Mouse (Mus musculus) C2C12 (cell line): ENCODE data around the gene Man2b1. TPM values are rescaled to one million over a fixed set of nuclear protein-coding genes. Genes with fewer than 3 reads are reported as not detected.

ENCODE experiments used
- H3K27me3 ChIP-seq: one replicate; pipeline ENCODE4 v1.6.1; 2011; ENCODE audit not compliant: control insufficient read depth, insufficient read depth, insufficient read length
- H3K36me3 ChIP-seq: one replicate; pipeline ENCODE4 v1.6.1; 2011; ENCODE audit not compliant: control insufficient read depth, insufficient read depth
- H3K4me3 ChIP-seq: one replicate; pipeline ENCODE4 v1.5.1; 2011; ENCODE audit warnings: mild to moderate bottlenecking, control low read depth; ENCODE audit not compliant: poor library complexity, insufficient read depth, severe bottlenecking
- H3K79me2 ChIP-seq: one replicate; pipeline ENCODE4 v1.6.1; 2011; ENCODE audit not compliant: control insufficient read depth, insufficient read depth
- H3K79me3 ChIP-seq: one replicate; pipeline ENCODE4 v1.6.1; 2011; ENCODE audit warnings: low read depth, control low read depth
- H3ac ChIP-seq: one replicate; pipeline ENCODE3; 2011; ENCODE audit warnings: low read depth; ENCODE audit not compliant: control insufficient read depth, insufficient read length
- CEBPB ChIP-seq: IDR thresholded peaks from one replicate; pipeline ENCODE4 v1.6.1; 2011; ENCODE audit warnings: low read depth, mild to moderate bottlenecking, control low read depth, moderate library complexity
- CTCF ChIP-seq: IDR thresholded peaks from one replicate; pipeline ENCODE4 v1.5.1; 2011; ENCODE audit not compliant: control insufficient read depth, insufficient read depth, insufficient read length
- FOSL1 ChIP-seq: IDR thresholded peaks from one replicate; pipeline ENCODE4 v1.8.0; 2011; ENCODE audit warnings: mild to moderate bottlenecking, low read length; ENCODE audit not compliant: poor library complexity, insufficient read depth, severe bottlenecking
- MAX ChIP-seq: IDR thresholded peaks from one replicate; pipeline ENCODE4 v1.6.1; 2011; ENCODE audit warnings: mild to moderate bottlenecking, control low read depth
- MYOD1 ChIP-seq: IDR thresholded peaks from one replicate; pipeline ENCODE4 v1.6.1; 2011; ENCODE audit warnings: low read depth; ENCODE audit not compliant: control insufficient read depth, insufficient read length
- MYOG ChIP-seq: IDR thresholded peaks from one replicate; pipeline ENCODE4 v1.6.1; 2011; ENCODE audit not compliant: control insufficient read depth, insufficient read length; ENCODE audit errors: extremely low read depth
- USF1 ChIP-seq: IDR thresholded peaks from one replicate; pipeline ENCODE4 v1.6.1; 2011; ENCODE audit warnings: low read depth, mild to moderate bottlenecking, control low read depth, moderate library complexity
- long read RNA-seq, 2 experiments: library from polyadenylated mRNA; unstranded; transcript quantifications; one replicate each; pipeline ENCODE4 v2.0.0; 2019 to 2020
- polyA plus RNA-seq: library from polyadenylated mRNA; unstranded; fragments of >200 nt; fragmentation: generic; extraction: Trizol; gene quantifications from one replicate; pipeline ENCODE4 v1.2.1, GENCODE M21; 2012; ENCODE audit warnings: missing spikeins

Gene Man2b1
- 9.8 TPM for polyA plus RNA-seq
- long read RNA-seq, experiment 1, transcript Man2b1-201 (24 exons, 3,822 nt) = major isoform, 16 of 32 reads
- long read RNA-seq, experiment 1, partial matches to known transcripts = 9 of 32 reads
- long read RNA-seq, experiment 1, other reads (novel, unspliced or antisense) = 7 of 32 reads
- long read RNA-seq, experiment 2, transcript Man2b1-201 (24 exons, 3,822 nt) = major isoform, 219 of 324 reads
- long read RNA-seq, experiment 2, partial matches to known transcripts = 24 of 324 reads
- long read RNA-seq, experiment 2, other reads (novel, unspliced or antisense) = 81 of 324 reads

DNA sequence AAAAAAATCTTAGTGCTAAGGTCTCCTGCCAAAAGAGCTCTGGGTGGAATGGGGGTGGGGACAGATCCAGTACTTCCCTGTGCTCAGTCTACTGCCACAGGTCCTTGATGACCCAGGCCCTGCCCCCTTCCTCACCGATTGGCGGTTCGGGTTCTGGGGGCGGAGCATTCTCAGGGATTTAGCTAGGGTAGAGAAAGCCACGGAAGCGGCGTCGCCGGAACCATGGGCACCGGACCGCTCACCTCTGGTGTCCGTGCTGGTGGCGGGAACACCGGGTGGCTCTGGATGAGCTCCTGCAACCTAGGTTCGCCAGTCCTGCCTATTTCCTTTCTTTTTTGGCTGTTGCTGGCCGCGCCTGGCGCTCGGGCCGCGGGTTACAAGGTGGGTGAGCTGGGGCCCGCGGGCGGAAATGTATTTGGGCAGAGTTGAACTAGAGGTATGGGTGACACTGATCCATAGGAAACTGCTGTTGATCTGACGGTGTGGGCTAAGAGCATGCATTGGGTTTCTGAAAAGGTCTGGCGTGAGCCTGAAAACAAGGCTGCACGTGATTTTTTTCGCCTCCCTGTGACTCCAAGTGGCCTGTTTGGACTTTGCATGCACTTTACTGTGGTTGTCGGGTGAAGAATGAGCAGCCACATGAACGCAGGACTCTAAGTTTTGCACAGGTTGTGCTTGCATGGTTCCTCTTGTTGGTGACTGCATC, at the start of gene Man2b1:
Gene Man2b1 (plus strand): TSS at position 163 of the 706 bp plus-strand sequence.
- Histone ChIP-seq H3K79me2 (peaks cover 26% of the 10 kb centered on the region), H3K27me3 (no peaks in the 10 kb centered on the region), H3K36me3 (peaks cover 24% of the 10 kb centered on the region), H3ac (peak within 1 kb of the TSS; percentile 38), H3K79me3 (peaks cover 15% of the 10 kb centered on the region), H3K4me3 (peak within 1 kb of the TSS; percentile 33)
- no peak for TF ChIP-seq CTCF
- peak; percentile 62 for TF ChIP-seq USF1
- no peak for TF ChIP-seq CEBPB
- TF ChIP-seq MYOD1 = no peak
- TF ChIP-seq FOSL1 = no peak

DNA sequence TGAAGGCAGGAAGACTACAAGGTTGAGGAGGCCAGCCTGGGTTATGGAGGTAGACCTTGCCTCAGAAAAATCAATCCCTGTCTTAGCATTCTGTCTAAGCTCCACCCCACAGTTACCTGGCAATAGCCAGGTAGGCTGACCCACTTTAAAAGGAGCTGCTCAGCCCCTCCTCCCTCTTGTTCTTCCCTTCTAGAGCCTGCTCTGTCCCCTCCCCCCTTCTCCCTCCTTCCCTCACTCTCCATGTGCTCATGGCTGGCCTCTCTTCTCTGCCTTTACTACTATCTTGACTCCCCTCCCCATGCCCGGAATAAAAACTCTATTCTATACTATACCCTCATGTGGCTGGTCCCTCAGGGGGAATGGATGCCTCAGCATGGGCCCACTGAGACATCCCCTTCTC, 49.2 kb upstream of the Man2b1 start:
- no peak overlapping the region for H3ac ChIP-seq
- H3K4me3 ChIP-seq = no peak overlapping the region
- TF ChIP-seq MAX (no peak), MYOD1 (no peak)
- no peaks in the 10 kb centered on the region for H3K27me3 ChIP-seq
- peaks cover 50% of the 10 kb centered on the region for H3K36me3 ChIP-seq
- peaks cover 80% of the 10 kb centered on the region for H3K79me2 ChIP-seq
- peaks cover 54% of the 10 kb centered on the region for H3K79me3 ChIP-seq

DNA sequence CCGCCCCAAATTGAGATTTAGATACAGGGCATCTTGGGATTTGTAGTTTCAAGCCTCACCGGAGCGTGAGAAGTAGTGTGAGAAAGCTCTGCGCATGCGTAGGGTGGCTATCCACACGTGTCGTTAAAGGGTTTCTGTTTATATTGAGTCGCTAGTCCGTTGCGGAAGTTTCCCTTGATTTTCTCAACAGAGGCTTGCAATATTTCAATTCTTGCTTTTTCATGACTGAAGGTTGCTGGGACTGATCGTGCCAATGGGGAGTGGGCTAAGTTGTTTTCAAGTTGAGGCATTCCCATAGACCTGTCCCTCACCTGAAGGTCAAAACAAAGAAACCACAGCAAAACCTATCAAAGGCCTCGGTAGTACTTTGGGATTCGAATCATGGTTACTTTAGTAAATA, 48.3 kb upstream of the Man2b1 start:
- Histone ChIP-seq H3K79me3 (peaks cover 54% of the 10 kb centered on the region), H3K79me2 (peaks cover 80% of the 10 kb centered on the region), H3ac (no peak overlapping the region), H3K27me3 (no peaks in the 10 kb centered on the region), H3K4me3 (no peak overlapping the region), H3K36me3 (peaks cover 44% of the 10 kb centered on the region)
- TF ChIP-seq CTCF (no peak), MYOG (no peak), CEBPB (no peak), FOSL1 (no peak), USF1 (no peak), MAX (no peak), MYOD1 (no peak)

DNA sequence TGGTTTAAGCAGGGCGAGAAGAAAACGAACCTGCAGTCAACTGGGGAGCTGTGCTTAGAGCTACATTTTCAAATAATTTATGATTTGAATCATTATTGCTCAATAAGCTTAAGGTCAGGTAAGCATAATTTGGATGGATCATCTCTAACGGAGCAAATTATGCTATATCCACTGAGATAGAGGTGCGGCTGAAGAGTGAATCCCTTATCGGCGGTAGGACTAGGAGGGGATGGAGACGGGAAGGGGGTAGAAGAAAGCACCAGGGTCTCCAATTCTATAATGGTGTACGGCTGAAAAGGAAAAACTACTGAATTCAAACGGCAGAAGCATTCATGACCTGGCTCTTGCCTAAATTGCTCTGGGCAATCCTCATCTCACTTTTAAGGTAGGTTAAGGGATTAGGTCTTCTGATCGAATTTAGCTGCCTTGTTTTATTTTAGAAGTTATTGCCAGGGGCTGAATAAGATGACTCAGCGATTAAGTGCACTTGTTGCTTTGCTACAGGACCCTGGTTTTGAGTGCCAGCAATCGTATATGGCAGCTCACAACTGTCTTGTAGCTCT, 47.8 kb upstream of the Man2b1 start:
- Histone ChIP-seq H3K27me3 (no peaks in the 10 kb centered on the region), H3ac (peak overlapping the region; percentile 39), H3K4me3 (no peak overlapping the region), H3K79me2 (peaks cover 80% of the 10 kb centered on the region), H3K79me3 (peaks cover 54% of the 10 kb centered on the region), H3K36me3 (peaks cover 44% of the 10 kb centered on the region)
- TF ChIP-seq CTCF (no peak), USF1 (no peak)

DNA sequence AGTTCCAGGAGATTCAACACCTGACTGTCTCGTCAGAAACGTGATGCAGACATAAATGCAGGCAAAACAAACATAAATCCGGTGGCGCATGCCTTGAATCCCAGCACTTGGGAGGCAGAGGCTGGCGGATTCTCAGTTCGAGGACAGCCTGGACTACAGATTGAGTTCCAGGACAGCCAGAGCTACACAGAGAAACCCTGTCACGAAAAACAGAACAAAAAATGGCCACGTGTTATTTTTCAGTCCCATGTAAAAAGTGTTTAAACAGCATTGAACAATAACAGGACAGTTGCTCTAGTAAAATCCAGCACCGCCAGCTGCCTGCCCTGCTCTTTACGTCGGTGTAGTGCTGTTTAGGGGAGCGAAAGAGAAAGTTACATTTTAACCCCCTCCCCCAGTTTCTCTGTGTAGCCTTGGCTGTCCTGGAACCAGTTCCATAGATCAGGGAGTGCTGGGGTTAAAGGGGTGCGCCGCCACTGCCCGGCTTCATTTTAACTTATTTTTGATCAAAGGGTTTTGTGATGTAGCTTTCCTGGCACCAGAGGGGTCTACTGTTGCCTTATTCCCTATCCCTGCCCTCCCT, 47.3 kb upstream of the Man2b1 start:
- peaks cover 44% of the 10 kb centered on the region for H3K36me3 ChIP-seq
- H3K4me3 ChIP-seq = peak overlapping the region; percentile 79
- no peaks in the 10 kb centered on the region for H3K27me3 ChIP-seq
- TF ChIP-seq CEBPB (no peak), MAX (no peak), USF1 (no peak)
- H3ac ChIP-seq = peak overlapping the region; percentile 85
- H3K79me2 ChIP-seq = peaks cover 80% of the 10 kb centered on the region
- H3K79me3 ChIP-seq = peaks cover 54% of the 10 kb centered on the region

DNA sequence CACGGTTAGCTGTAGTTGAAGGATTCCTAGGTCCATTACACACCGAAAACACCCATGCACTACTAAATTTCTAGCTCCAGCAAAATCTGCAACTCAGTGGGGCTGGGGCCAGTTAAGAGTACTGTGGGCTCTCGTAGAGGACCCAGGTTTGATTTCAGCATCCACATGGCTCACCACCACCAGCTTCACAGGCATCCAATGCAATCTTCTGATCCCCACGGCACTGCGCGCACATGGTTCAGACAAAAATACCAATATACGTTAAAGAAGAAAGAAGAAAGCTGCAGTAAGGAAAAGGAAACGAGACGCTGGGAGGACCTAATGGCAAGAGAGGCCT, 46.7 kb upstream of the Man2b1 start:
- Histone ChIP-seq H3K79me3 (peaks cover 56% of the 10 kb centered on the region), H3ac (peak overlapping the region; percentile 85), H3K79me2 (peaks cover 80% of the 10 kb centered on the region), H3K27me3 (no peaks in the 10 kb centered on the region), H3K4me3 (peak overlapping the region; percentile 79), H3K36me3 (peaks cover 46% of the 10 kb centered on the region)
- no peak for TF ChIP-seq FOSL1
- no peak for TF ChIP-seq CTCF
- no peak for TF ChIP-seq MAX
- TF ChIP-seq USF1 = no peak
- TF ChIP-seq MYOD1 = no peak
